Mouse (Mus musculus): ENCODE measurements around the gene Gm20388. TPM values are rescaled to one million over a fixed set of nuclear protein-coding genes. Genes with fewer than 3 reads are reported as not detected.

Gm20388 gene
- polyA plus RNA-seq, 1 experiment from 2014 or later: 4.4 TPM

DNA sequence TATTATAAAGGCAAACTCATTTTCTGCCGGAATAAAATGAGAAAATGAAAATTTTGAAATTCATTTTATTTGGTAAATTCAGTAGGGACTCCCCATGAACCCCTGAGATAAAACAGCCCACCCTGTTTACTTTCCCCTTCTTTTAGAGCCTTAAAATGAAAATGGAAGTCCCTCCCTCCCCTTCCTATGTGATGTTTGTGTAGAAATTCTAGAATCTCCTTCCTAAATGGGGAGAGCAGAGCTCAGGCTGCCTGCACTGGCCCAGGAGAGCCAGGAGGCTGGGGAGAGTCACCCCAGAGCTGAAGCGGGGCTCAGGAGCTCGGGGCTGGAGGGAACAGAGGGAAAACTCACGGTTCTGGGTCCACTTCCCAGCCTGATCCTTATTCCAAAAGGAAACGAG lies 1484.0 kb downstream of the Gm20388 start:
- peaks cover 88% of the 10 kb centered on the region for H3K27me3 ChIP-seq
- H3K36me3 ChIP-seq: no peaks in the 10 kb centered on the region
- no peak overlapping the region for H3K4me3 ChIP-seq (replicated peaks)
- no peaks in the 10 kb centered on the region for H3K9me3 ChIP-seq
- H3K27ac ChIP-seq: no peak overlapping the region
- ATAC-seq: no peak
- no peak overlapping the region for H3K4me2 ChIP-seq (replicated peaks)
- WGBS: 69% methylated on average over 5 of the region's 5 CpGs
- no peak overlapping the region for H3K9ac ChIP-seq (replicated peaks)
- peaks cover 30% of the 10 kb centered on the region for H3K4me1 ChIP-seq (replicated peaks)

DNA sequence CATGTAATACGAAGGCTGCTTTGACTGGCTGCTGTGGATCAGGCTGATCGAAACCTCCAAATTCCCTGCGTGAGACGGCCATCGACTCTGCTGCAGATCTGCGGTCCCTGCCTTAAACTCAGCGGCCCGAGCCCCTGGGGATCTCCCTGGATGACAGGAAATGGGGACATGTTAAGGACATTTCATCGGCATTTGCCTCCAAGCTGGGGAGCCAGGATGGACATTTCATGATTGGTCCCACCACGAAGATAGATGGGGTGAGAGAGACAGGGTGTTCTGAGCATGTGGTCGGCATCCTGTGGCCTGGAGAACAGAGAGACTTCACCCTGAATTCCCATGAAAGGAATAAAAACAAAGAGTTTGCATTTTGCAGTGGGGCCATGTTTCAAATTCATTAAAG lies 1484.7 kb downstream of the Gm20388 start:
- Histone ChIP-seq H3K27ac (no peak overlapping the region), H3K36me3 (no peaks in the 10 kb centered on the region), H3K9me3 (no peaks in the 10 kb centered on the region), H3K4me2 (replicated peaks) (no peak overlapping the region), H3K4me3 (replicated peaks) (no peak overlapping the region), H3K27me3 (peaks cover 87% of the 10 kb centered on the region), H3K4me1 (replicated peaks) (peaks cover 31% of the 10 kb centered on the region), H3K9ac (replicated peaks) (no peak overlapping the region)
- no peak for ATAC-seq
- WGBS: 46% methylated on average over 11 of the region's 11 CpGs

DNA sequence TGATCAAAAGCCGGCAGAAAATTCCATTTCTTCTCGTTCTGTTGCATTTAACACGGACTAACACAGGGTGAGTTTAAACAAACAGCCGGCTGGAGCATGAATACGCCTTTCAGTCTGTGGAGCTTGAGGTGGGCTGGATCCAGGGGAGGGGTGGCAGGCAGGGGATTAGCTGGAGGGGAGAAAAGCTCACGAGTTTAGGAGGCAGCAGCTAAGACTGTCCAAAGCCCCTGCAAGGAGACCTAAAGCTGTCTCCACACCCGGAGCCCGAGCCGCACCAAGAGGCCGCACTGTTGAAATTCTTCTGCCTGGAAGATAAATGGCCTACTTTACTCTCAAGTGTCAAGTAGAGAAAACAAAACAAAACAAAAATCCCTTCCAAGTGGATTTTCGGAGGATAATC lies 1485.5 kb downstream of the Gm20388 start:
- no peaks in the 10 kb centered on the region for H3K36me3 ChIP-seq
- no peaks in the 10 kb centered on the region for H3K9me3 ChIP-seq
- peaks cover 79% of the 10 kb centered on the region for H3K27me3 ChIP-seq
- H3K9ac ChIP-seq (replicated peaks): no peak overlapping the region
- WGBS: 8% methylated on average over 11 of the region's 11 CpGs
- no peak overlapping the region for H3K4me3 ChIP-seq (replicated peaks)
- H3K4me2 ChIP-seq (replicated peaks): peak overlapping the region; percentile 19; the same call in 1 of the 2 replicates
- peaks cover 29% of the 10 kb centered on the region for H3K4me1 ChIP-seq (replicated peaks)
- peak; percentile 69 for ATAC-seq
- no peak overlapping the region for H3K27ac ChIP-seq

DNA sequence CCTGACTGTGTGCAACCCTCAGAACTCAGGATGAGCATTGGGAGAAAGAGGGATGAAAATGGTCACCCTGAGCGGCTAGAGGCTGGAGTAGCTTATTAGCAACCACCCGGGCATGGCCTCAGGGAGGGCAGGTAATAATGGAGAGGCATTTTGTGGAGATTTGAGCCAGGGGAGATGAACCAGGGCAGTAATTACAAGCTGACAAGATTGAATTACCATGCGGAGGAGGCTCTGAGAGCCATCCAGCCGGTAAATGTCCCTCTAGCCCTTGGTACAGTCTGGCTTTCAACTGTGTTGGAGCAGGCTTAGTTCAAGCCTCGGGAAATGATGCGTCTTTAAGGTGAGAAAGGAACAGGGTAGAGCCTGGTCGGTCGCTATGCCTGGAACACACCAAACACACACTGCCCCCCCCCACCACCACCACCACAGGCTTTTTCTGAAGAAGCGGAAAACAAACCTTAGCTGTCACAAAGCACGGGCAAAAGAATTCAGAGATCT lies 1486.6 kb downstream of the Gm20388 start:
- Histone ChIP-seq H3K9ac (replicated peaks) (0 out of 2 replicates have a peak overlapping the region, but pooled peaks have one; percentile 5), H3K36me3 (no peaks in the 10 kb centered on the region), H3K27me3 (peaks cover 69% of the 10 kb centered on the region), H3K4me2 (replicated peaks) (no peak overlapping the region), H3K4me1 (replicated peaks) (peaks cover 20% of the 10 kb centered on the region), H3K9me3 (no peaks in the 10 kb centered on the region), H3K27ac (no peak overlapping the region), H3K4me3 (replicated peaks) (no peak overlapping the region)
- 43% methylated on average over 10 of the region's 10 CpGs for WGBS
- no peak for ATAC-seq

DNA sequence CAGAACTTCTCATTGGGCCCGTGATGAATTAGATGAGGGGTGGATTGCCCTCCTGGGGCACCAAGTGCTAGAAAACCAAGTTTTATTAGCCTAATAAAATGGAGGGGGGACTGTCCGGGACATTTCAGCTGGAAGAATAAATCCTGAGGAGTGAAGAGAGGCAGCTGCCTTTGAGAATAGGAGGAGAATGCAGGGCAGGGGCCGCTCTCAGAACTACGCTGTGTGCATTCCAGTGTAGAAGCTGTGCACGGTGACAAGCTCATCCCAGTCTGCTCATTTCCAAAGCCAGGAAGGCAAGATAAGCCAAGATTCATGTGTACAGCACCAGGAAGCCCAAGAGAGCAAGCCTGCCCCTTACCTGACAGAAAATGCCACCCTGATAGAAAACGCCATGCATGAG lies 1487.4 kb downstream of the Gm20388 start:
- ATAC-seq: no peak
- Histone ChIP-seq H3K27me3 (peaks cover 61% of the 10 kb centered on the region), H3K9ac (replicated peaks) (no peak overlapping the region)

DNA sequence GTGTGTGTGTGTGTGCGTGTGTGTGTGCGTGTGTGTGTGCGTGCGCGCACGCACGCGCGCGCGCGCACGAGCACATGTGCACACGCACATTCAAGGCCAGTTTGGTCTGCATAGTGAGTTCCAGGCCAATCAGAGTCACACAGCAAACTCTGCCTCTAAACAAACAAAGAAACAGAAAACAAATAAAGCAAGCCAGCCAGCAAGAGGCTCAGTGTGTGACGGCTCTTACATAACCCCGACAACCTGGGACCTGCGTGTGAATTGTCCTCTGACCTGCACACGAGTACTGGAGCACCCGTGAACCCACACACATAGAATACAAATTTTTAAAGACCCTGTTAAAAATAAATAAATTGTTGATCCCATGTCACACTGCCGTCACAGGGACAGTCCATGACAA lies 1488.1 kb downstream of the Gm20388 start:
- peaks cover 20% of the 10 kb centered on the region for H3K4me1 ChIP-seq (replicated peaks)
- H3K4me3 ChIP-seq (replicated peaks): no peak overlapping the region
- 90% methylated on average over 20 of the region's 20 CpGs for WGBS
- no peak overlapping the region for H3K9ac ChIP-seq (replicated peaks)
- no peak overlapping the region for H3K4me2 ChIP-seq (replicated peaks)
- H3K27me3 ChIP-seq: peaks cover 55% of the 10 kb centered on the region
- no peaks in the 10 kb centered on the region for H3K36me3 ChIP-seq
- H3K27ac ChIP-seq: no peak overlapping the region
- no peaks in the 10 kb centered on the region for H3K9me3 ChIP-seq
- ATAC-seq: no peak

More for the DNA sequence above, 1487.4 kb downstream of the Gm20388 start:
- Histone ChIP-seq H3K4me1 (replicated peaks) (peaks cover 21% of the 10 kb centered on the region), H3K4me3 (replicated peaks) (no peak overlapping the region), H3K9me3 (no peaks in the 10 kb centered on the region), H3K36me3 (no peaks in the 10 kb centered on the region), H3K4me2 (replicated peaks) (no peak overlapping the region), H3K27ac (no peak overlapping the region)
- WGBS: 71% methylated on average over 6 of the region's 6 CpGs

DNA sequence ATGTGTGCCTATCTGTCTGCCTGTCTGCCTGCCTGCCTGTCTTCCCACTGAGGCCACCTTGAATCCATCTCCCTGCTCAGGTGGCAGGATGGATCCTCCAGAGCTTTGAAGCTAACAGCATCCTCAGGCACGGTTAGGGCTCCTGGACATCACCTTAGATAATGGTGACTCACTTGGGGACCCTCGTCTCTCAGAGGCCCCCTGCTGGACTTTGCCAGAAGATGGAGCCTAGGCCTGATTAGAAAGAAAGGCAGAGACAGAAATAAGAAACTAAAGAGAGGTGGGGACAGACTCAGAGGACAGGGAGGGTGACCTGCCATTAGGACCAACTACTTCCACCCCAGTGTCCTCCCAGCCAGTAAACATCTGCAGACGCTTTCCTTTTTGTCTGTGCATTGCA lies 1488.5 kb downstream of the Gm20388 start:
- Histone ChIP-seq H3K4me3 (replicated peaks) (no peak overlapping the region), H3K27me3 (peaks cover 50% of the 10 kb centered on the region), H3K27ac (no peak overlapping the region), H3K9me3 (no peaks in the 10 kb centered on the region), H3K36me3 (no peaks in the 10 kb centered on the region), H3K4me2 (replicated peaks) (no peak overlapping the region), H3K9ac (replicated peaks) (no peak overlapping the region), H3K4me1 (replicated peaks) (peaks cover 20% of the 10 kb centered on the region)
- WGBS: 40% methylated on average over 3 of the region's 3 CpGs
- no peak for ATAC-seq

DNA sequence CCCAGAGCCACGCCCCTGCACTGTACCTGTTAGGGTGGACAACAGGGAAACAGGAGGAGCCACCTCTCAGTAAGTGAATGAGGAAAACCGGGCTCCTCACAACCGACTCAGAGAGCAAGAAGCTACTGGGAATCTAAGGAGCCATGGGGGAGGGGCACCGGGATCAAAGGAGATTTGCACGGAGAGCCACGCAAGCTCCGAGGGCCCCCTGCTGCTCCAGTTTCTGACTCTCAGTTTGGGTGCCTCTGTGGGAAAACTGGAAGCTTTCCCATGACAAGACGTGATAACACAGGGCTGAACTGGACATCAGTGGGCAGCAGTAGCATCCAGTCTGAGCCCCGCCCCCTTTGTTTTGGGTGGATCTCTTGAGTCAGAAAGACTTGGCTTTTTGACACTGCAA lies 1489.9 kb downstream of the Gm20388 start:
- 32% methylated on average over 9 of the region's 9 CpGs for WGBS
- H3K9ac ChIP-seq (replicated peaks): no peak overlapping the region
- ATAC-seq: no peak
- H3K36me3 ChIP-seq: no peaks in the 10 kb centered on the region
- no peak overlapping the region for H3K27ac ChIP-seq
- H3K4me3 ChIP-seq (replicated peaks): no peak overlapping the region
- peaks cover 20% of the 10 kb centered on the region for H3K4me1 ChIP-seq (replicated peaks)
- peaks cover 38% of the 10 kb centered on the region for H3K27me3 ChIP-seq
- no peaks in the 10 kb centered on the region for H3K9me3 ChIP-seq
- no peak overlapping the region for H3K4me2 ChIP-seq (replicated peaks)

DNA sequence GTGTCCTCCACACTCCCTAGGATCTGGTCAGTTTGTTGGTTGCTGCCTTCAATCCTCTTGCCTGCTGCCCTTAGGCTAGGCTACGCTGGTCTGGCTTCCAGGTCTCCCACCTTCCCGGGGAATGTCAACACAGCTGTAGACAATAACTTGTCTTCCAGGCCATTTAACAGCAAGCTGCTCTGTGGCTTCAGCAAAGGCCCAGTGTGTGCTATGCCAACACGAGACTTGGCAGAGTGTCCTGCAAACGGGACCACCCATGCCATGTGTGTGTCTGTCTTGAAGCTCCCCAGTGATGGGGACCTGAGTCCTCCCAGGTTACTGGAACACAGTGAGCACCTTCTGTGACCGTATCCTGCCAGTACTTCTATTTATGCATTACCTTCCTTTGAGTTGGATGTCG lies 1493.2 kb downstream of the Gm20388 start:
- Histone ChIP-seq H3K9me3 (no peaks in the 10 kb centered on the region), H3K9ac (replicated peaks) (no peak overlapping the region), H3K4me1 (replicated peaks) (peaks cover 7% of the 10 kb centered on the region), H3K36me3 (no peaks in the 10 kb centered on the region), H3K27me3 (peaks cover 11% of the 10 kb centered on the region), H3K4me2 (replicated peaks) (no peak overlapping the region), H3K4me3 (replicated peaks) (no peak overlapping the region), H3K27ac (no peak overlapping the region)
- ATAC-seq: no peak
- 92% methylated on average over 6 of the region's 6 CpGs for WGBS

DNA sequence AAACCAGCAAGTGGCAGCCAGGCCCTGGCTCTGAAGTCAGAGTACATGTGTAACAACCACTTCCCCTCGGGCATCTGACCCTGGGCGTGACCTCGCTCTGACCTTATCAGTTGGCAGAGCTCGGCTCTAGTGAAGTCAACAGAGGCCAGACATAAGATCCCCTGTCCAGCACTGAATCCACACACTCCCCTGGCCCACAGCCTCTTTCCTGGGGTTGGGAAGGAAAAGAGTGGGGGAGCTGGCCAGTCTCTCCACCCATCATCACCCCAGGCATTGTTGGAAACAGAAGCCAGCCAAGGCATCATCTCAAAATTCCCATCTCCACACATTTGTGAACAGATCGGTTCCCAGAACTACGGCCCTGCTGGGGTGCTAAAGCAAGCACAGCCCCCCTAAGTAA lies 1507.4 kb downstream of the Gm20388 start:
- Histone ChIP-seq H3K27me3 (no peaks in the 10 kb centered on the region), H3K4me3 (replicated peaks) (no peak overlapping the region), H3K9me3 (0 out of 2 replicates have a peak, but pooled peaks cover 3% of the 10 kb centered on the region), H3K4me1 (replicated peaks) (no peaks in the 10 kb centered on the region), H3K9ac (replicated peaks) (no peak overlapping the region), H3K4me2 (replicated peaks) (no peak overlapping the region), H3K36me3 (no peaks in the 10 kb centered on the region), H3K27ac (no peak overlapping the region)
- 61% methylated on average over 6 of the region's 6 CpGs for WGBS
- no peak for ATAC-seq

DNA sequence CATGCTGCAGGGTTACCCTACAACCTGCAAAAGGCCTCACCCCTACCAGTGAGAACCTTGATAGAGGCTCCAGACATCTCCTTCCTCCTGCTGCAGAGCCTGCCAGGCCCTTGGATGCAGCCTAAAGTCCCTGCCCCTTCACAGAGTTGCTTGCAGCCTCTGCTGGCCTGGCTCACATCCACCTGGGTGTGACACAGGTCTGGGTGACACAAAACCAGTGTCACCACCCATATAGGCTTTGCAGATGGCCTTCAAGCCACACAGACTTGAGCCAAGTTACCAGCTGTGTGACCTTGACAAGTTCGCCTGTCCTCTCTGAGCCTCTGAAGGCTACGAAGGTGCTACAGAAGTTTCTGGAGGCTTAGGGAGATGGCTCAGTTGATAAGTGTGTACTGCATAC lies 1508.9 kb downstream of the Gm20388 start:
- Histone ChIP-seq H3K9me3 (no peaks in the 10 kb centered on the region), H3K27ac (no peak overlapping the region), H3K4me2 (replicated peaks) (no peak overlapping the region), H3K9ac (replicated peaks) (no peak overlapping the region), H3K27me3 (no peaks in the 10 kb centered on the region), H3K4me1 (replicated peaks) (no peaks in the 10 kb centered on the region), H3K36me3 (no peaks in the 10 kb centered on the region), H3K4me3 (replicated peaks) (no peak overlapping the region)
- no peak for ATAC-seq
- 94% methylated on average over 2 of the region's 2 CpGs for WGBS

DNA sequence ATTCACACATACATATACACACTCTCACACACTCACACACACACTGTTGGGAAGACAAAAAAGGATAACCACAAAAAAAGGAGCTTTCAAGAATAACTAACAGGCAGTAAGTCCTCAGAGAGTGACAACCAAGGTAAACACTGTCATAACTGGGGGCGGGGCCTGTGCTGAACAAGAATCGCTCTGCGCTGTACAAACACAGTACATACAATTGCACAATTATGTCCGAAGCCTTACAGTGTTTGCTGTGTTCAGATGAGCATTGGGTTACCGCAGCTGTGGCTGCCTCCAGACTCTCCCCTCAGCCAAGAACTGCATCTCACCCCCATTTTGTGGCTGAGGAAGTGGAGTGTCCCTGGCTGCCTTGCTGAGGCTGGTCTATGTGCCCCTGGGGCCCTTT lies 1510.4 kb downstream of the Gm20388 start:
- Histone ChIP-seq H3K4me1 (replicated peaks) (no peaks in the 10 kb centered on the region), H3K4me2 (replicated peaks) (no peak overlapping the region), H3K9ac (replicated peaks) (no peak overlapping the region), H3K27me3 (no peaks in the 10 kb centered on the region), H3K9me3 (no peaks in the 10 kb centered on the region), H3K27ac (no peak overlapping the region), H3K36me3 (no peaks in the 10 kb centered on the region), H3K4me3 (replicated peaks) (no peak overlapping the region)
- 86% methylated on average over 5 of the region's 5 CpGs for WGBS
- ATAC-seq: no peak

DNA sequence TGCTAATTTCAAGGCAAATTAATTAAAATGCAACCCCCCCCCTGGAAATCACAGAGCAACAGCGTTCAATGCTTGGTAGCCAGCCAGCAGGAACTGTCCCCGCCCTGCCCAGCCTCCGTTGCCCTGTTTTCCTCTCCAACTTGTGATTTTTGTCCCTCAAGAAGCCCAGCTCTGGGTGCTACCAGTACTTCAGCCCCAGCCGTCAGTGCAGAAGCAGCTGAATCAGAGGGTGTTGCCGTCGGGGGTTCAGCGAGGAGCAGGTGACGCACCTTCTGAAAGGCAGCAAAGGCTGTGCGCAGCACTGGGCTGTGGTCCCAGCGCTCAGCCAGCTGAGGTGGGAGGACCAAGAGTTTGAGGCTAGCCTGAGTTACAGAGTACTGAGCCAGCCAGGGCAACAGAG lies 1513.4 kb downstream of the Gm20388 start:
- H3K4me2 ChIP-seq (replicated peaks): no peak overlapping the region
- H3K27ac ChIP-seq: no peak overlapping the region
- no peaks in the 10 kb centered on the region for H3K36me3 ChIP-seq
- H3K9me3 ChIP-seq: no peaks in the 10 kb centered on the region
- no peak for ATAC-seq
- H3K4me3 ChIP-seq (replicated peaks): no peak overlapping the region
- no peaks in the 10 kb centered on the region for H3K27me3 ChIP-seq
- H3K4me1 ChIP-seq (replicated peaks): no peaks in the 10 kb centered on the region
- no peak overlapping the region for H3K9ac ChIP-seq (replicated peaks)
- WGBS: 94% methylated on average over 10 of the region's 10 CpGs

All from midbrain, embryonic 13.5 days (tissue).